Mouse (Mus musculus): ENCODE results near the gene Znrf4. TPM values are rescaled to one million over a fixed set of nuclear protein-coding genes. Genes with fewer than 3 reads are reported as not detected.

Gene Znrf4
- polyA plus RNA-seq, 1 experiment from 2014 or later, result not detected

- no peak overlapping the region for H3K27ac ChIP-seq
- no peaks in the 10 kb centered on the region for H3K9me3 ChIP-seq (replicated peaks; ENCODE audit: low read length)
- no peaks in the 10 kb centered on the region for H3K36me3 ChIP-seq (ENCODE audit: insufficient read depth, low read length)
- H3K27me3 ChIP-seq (ENCODE audit: insufficient read depth, low read length), result no peaks in the 10 kb centered on the region
- WGBS, result 71% methylated on average over 17 of the region's 17 CpGs
- DNase-seq (ENCODE audit: low spot score), result no peak
- H3K9ac ChIP-seq (ENCODE audit: low read depth, low read length), result no peak overlapping the region
- no peak overlapping the region for H3K4me3 ChIP-seq (replicated peaks; ENCODE audit: low read depth, low read length)
- ATAC-seq (replicated peaks; ENCODE audit: low FRiP score, low read depth), result no peak
- H3K4me1 ChIP-seq (replicated peaks; ENCODE audit: insufficient read depth, low read length), result no peaks in the 10 kb centered on the region
- no peak for TF ChIP-seq CTCF (IDR thresholded peaks at IDR 0.05; ENCODE audit: low read depth)
- no peak overlapping the region for H3K4me2 ChIP-seq (ENCODE audit: low read length)
These were observed 35.0 kb upstream of the Znrf4 start for GRCm38 (mm10) chr17:56547116-56547845.

GRCm38 (mm10) chr17:56546576-56546975 lies 34.3 kb upstream of the Znrf4 start:
- no peak for TF ChIP-seq CTCF (IDR thresholded peaks at IDR 0.05; ENCODE audit: low read depth)
- Histone ChIP-seq H3K27ac (no peak overlapping the region), H3K4me1 (replicated peaks; ENCODE audit: insufficient read depth, low read length) (no peaks in the 10 kb centered on the region), H3K4me3 (replicated peaks; ENCODE audit: low read depth, low read length) (no peak overlapping the region), H3K27me3 (ENCODE audit: insufficient read depth, low read length) (no peaks in the 10 kb centered on the region), H3K4me2 (ENCODE audit: low read length) (no peak overlapping the region), H3K9ac (ENCODE audit: low read depth, low read length) (no peak overlapping the region), H3K36me3 (ENCODE audit: insufficient read depth, low read length) (no peaks in the 10 kb centered on the region), H3K9me3 (replicated peaks; ENCODE audit: low read length) (no peaks in the 10 kb centered on the region)
- no peak for DNase-seq (ENCODE audit: low spot score)
- no peak for ATAC-seq (replicated peaks; ENCODE audit: low FRiP score, low read depth)
- 77% methylated on average over 5 of the region's 5 CpGs for WGBS

GRCm38 (mm10) chr17:56545945-56546344 lies 33.7 kb upstream of the Znrf4 start:
- H3K4me2 ChIP-seq (ENCODE audit: low read length), result no peak overlapping the region
- H3K36me3 ChIP-seq (ENCODE audit: insufficient read depth, low read length), result no peaks in the 10 kb centered on the region
- DNase-seq (ENCODE audit: low spot score), result no peak
- H3K4me3 ChIP-seq (replicated peaks; ENCODE audit: low read depth, low read length), result no peak overlapping the region
- H3K4me1 ChIP-seq (replicated peaks; ENCODE audit: insufficient read depth, low read length), result no peaks in the 10 kb centered on the region
- TF ChIP-seq CTCF (IDR thresholded peaks at IDR 0.05; ENCODE audit: low read depth), result no peak
- ATAC-seq (replicated peaks; ENCODE audit: low FRiP score, low read depth), result no peak
- 78% methylated on average over 1 of the region's 1 CpGs for WGBS
- no peak overlapping the region for H3K27ac ChIP-seq
- H3K9me3 ChIP-seq (replicated peaks; ENCODE audit: low read length), result no peaks in the 10 kb centered on the region
- H3K27me3 ChIP-seq (ENCODE audit: insufficient read depth, low read length), result no peaks in the 10 kb centered on the region
- H3K9ac ChIP-seq (ENCODE audit: low read depth, low read length), result no peak overlapping the region

- 60% methylated on average over 7 of the region's 7 CpGs for WGBS
- TF ChIP-seq CTCF (IDR thresholded peaks at IDR 0.05; ENCODE audit: low read depth), result no peak
- no peak overlapping the region for H3K4me3 ChIP-seq (replicated peaks; ENCODE audit: low read depth, low read length)
- H3K27ac ChIP-seq, result no peak overlapping the region
- H3K9me3 ChIP-seq (replicated peaks; ENCODE audit: low read length), result no peaks in the 10 kb centered on the region
- no peaks in the 10 kb centered on the region for H3K4me1 ChIP-seq (replicated peaks; ENCODE audit: insufficient read depth, low read length)
- no peak for ATAC-seq (replicated peaks; ENCODE audit: low FRiP score, low read depth)
- no peak overlapping the region for H3K4me2 ChIP-seq (ENCODE audit: low read length)
- no peaks in the 10 kb centered on the region for H3K36me3 ChIP-seq (ENCODE audit: insufficient read depth, low read length)
- no peak for DNase-seq (ENCODE audit: low spot score)
- no peaks in the 10 kb centered on the region for H3K27me3 ChIP-seq (ENCODE audit: insufficient read depth, low read length)
- no peak overlapping the region for H3K9ac ChIP-seq (ENCODE audit: low read depth, low read length)
These were observed 32.6 kb upstream of the Znrf4 start for GRCm38 (mm10) chr17:56544699-56545387.

GRCm38 (mm10) chr17:56543684-56544224 lies 31.5 kb upstream of the Znrf4 start:
- TF ChIP-seq CTCF (IDR thresholded peaks at IDR 0.05; ENCODE audit: low read depth), result no peak
- H3K4me2 ChIP-seq (ENCODE audit: low read length), result no peak overlapping the region
- no peaks in the 10 kb centered on the region for H3K9me3 ChIP-seq (replicated peaks; ENCODE audit: low read length)
- no peak for DNase-seq (ENCODE audit: low spot score)
- H3K27me3 ChIP-seq (ENCODE audit: insufficient read depth, low read length), result no peaks in the 10 kb centered on the region
- WGBS, result 84% methylated on average over 3 of the region's 3 CpGs
- no peak overlapping the region for H3K27ac ChIP-seq
- no peaks in the 10 kb centered on the region for H3K36me3 ChIP-seq (ENCODE audit: insufficient read depth, low read length)
- ATAC-seq (replicated peaks; ENCODE audit: low FRiP score, low read depth), result no peak
- H3K4me1 ChIP-seq (replicated peaks; ENCODE audit: insufficient read depth, low read length), result no peaks in the 10 kb centered on the region
- no peak overlapping the region for H3K4me3 ChIP-seq (replicated peaks; ENCODE audit: low read depth, low read length)
- no peak overlapping the region for H3K9ac ChIP-seq (ENCODE audit: low read depth, low read length)

- no peak for ATAC-seq (replicated peaks; ENCODE audit: low FRiP score, low read depth)
- H3K4me3 ChIP-seq (replicated peaks; ENCODE audit: low read depth, low read length), result no peak overlapping the region
- TF ChIP-seq CTCF (IDR thresholded peaks at IDR 0.05; ENCODE audit: low read depth), result no peak
These were observed 30.5 kb upstream of the Znrf4 start for GRCm38 (mm10) chr17:56542736-56543135.

More at GRCm38 (mm10) chr17:56542736-56543135, 30.5 kb upstream of the Znrf4 start:
- Histone ChIP-seq H3K4me2 (ENCODE audit: low read length) (no peak overlapping the region), H3K9ac (ENCODE audit: low read depth, low read length) (no peak overlapping the region), H3K27ac (no peak overlapping the region), H3K27me3 (ENCODE audit: insufficient read depth, low read length) (no peaks in the 10 kb centered on the region), H3K4me1 (replicated peaks; ENCODE audit: insufficient read depth, low read length) (no peaks in the 10 kb centered on the region), H3K36me3 (ENCODE audit: insufficient read depth, low read length) (no peaks in the 10 kb centered on the region), H3K9me3 (replicated peaks; ENCODE audit: low read length) (no peaks in the 10 kb centered on the region)
- WGBS, result 36% methylated on average over 8 of the region's 8 CpGs
- no peak for DNase-seq (ENCODE audit: low spot score)

Data from kidney, postnatal 0 days (tissue).